Mouse (Mus musculus): ENCODE results near the gene Tmem121.

DNA sequence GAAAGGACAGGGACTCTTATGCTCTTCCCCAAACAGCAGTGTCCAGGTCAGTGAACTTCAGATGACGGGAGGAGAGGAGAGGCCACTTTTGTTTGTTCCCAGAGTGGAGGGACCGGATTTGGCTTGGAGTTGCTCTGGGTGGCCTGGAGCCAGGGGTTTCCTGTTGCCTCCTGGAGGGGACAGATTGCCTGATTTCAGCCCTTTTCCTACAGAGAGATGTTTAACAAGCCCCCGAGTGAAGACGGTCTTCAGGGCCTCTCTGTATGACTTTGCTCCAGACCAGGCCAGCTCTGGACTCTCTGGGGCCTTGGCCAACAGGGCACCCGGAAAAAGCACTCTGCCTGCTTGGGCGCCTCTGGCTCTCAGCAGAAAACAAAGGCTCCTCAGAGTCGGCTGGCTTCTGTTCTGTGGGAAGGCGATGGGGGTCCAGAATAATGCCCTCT is 44.2 kb upstream of the Tmem121 start:
- TF ChIP-seq CTCF (IDR thresholded peaks at IDR 0.05; ENCODE audit: insufficient read depth, low read depth, low read length) = no peak
- TF ChIP-seq POLR2A (IDR thresholded peaks at IDR 0.05; ENCODE audit: insufficient read depth, low read depth, low read length) = no peak
